Mouse (Mus musculus) neural tube, embryonic 14.5 days (tissue): ENCODE measurements around the gene Nxnl2. TPM values are rescaled to one million over a fixed set of nuclear protein-coding genes. Genes with fewer than 3 reads are reported as not detected.

Experiments used
- ATAC-seq: fragments of 200-750 bp; cut with Nextera tagmentation; 2 replicates; pipeline ENCODE4 v1.8.0; 2017; ENCODE audit warnings: low read depth, mild to moderate bottlenecking, moderate TSS enrichment, moderate library complexity
- H3K27ac ChIP-seq: fragments of 300-500 bp; sonication (generic); 2 replicates; pipeline ENCODE4 v1.5.1; 2014; ENCODE audit warnings: low read depth, mild to moderate bottlenecking, control low read depth, low read length, moderate library complexity, mixed read lengths
- H3K27me3 ChIP-seq: fragments of 300-500 bp; sonication (generic); 2 replicates; pipeline ENCODE4 v1.6.1; 2014; ENCODE audit warnings: low read length; ENCODE audit not compliant: control insufficient read depth, insufficient read depth
- H3K36me3 ChIP-seq: fragments of 300-500 bp; sonication (generic); 2 replicates; pipeline ENCODE4 v1.6.1; 2014; ENCODE audit warnings: low read length, mixed read lengths; ENCODE audit not compliant: control insufficient read depth, insufficient read depth
- H3K4me1 ChIP-seq: fragments of 300-500 bp; sonication (generic); 2 replicates; pipeline ENCODE4 v1.6.1; 2014; ENCODE audit warnings: low read length; ENCODE audit not compliant: control insufficient read depth, insufficient read depth
- H3K4me2 ChIP-seq: fragments of 300-500 bp; sonication (generic); 2 replicates; pipeline ENCODE4 v1.6.1; 2014; ENCODE audit warnings: mild to moderate bottlenecking, low read depth, low read length, control low read depth
- H3K4me3 ChIP-seq: fragments of 300-500 bp; sonication (generic); 2 replicates; pipeline ENCODE4 v1.5.1; 2014; ENCODE audit warnings: low read depth, low read length, control low read depth, mixed read lengths
- H3K9ac ChIP-seq: fragments of 300-500 bp; sonication (generic); replicated peaks from 2 replicates; pipeline ENCODE4 v1.6.1; 2014; ENCODE audit warnings: low read depth, mild to moderate bottlenecking, control low read depth, low read length, mixed read lengths
- H3K9me3 ChIP-seq: fragments of 300-500 bp; sonication (generic); 2 replicates; pipeline ENCODE4 v1.6.1; 2016; ENCODE audit warnings: low read length; ENCODE audit not compliant: control insufficient read depth
- WGBS: fragments of 180-500 bp; shearing (Covaris S2); extraction: QIAGEN DNeasy Blood & Tissue Kit; methylation state at CpG from one replicate; pipeline ENCODE4 v1.1.7; 2014; 5-methylcytosine and 5-hydroxymethylcytosine counted together
- polyA plus RNA-seq: library from polyadenylated mRNA; unstranded; fragments of >200 nt; fragmentation: Nextera tagmentation; extraction: Ambion mirVana; gene quantifications from 2 replicates; pipeline ENCODE4 v1.2.1, GENCODE M21; 2014

Nxnl2 gene
- polyA plus RNA-seq, 1 experiment from 2014 or later, result 2.7 TPM

DNA sequence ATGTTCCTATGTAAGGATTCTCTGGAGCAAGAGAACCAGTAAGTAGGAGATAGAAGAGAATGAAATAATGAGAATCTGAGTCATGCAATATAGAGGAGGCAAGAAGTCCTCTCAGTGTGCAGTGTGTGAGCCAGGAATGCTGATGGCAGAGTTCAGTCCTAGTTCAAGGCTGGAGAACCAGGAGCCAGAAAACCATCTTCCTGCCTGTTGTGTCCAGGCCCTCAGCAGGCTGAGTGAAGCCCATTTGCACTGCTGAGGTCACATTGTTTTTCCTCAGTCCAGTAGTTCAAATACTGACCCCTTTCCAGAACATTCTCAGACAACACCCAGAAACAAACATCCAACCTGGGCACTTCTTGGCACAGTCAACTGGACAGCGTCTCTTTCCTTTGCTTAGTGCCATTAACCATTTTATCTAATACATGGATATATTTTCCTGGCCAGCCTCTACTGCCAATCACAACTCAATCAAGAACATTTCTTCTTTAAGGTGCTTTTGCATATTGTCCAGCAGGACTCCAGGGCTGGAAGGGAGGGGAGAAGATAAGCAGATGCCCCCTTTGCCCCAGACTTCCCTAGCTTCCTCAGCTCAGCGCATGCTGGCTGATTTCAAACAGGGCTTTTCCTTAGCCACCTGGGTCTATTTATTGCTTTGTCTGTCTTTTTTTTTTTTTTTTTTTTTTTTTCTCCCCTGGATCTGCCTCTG lies 33.7 kb upstream of the Nxnl2 start:
- no peaks in the 10 kb centered on the region for H3K4me1 ChIP-seq
- no peak overlapping the region for H3K4me2 ChIP-seq
- 78% methylated on average over 2 of the region's 2 CpGs for WGBS

DNA sequence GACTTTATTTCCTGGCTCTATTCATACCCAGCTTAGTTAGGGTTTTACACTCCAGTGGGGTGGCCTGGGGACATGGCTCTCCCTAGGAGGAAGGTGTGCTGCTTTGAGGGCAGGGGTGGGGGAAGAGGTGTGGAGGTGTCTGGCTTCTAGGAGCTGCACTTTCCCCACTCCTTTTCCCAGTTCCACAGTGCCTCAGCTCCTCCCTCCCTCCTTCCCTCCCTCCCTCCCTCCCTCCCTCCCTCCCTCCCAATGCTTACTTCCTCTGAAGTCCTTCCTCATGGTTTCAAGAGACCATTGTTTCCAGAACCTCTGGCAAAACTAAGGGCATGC lies 33.2 kb upstream of the Nxnl2 start:
- Histone ChIP-seq H3K27me3 (no peaks in the 10 kb centered on the region), H3K27ac (no peak overlapping the region), H3K9ac (no peak overlapping the region), H3K4me3 (no peak overlapping the region), H3K36me3 (peaks cover 10% of the 10 kb centered on the region), H3K9me3 (no peaks in the 10 kb centered on the region), H3K4me2 (no peak overlapping the region), H3K4me1 (no peaks in the 10 kb centered on the region)
- no peak for ATAC-seq

More for the DNA sequence above, 33.7 kb upstream of the Nxnl2 start:
- H3K9me3 ChIP-seq, result no peaks in the 10 kb centered on the region
- H3K9ac ChIP-seq, result no peak overlapping the region
- H3K27ac ChIP-seq, result no peak overlapping the region
- no peaks in the 10 kb centered on the region for H3K27me3 ChIP-seq
- ATAC-seq, result no peak
- peaks cover 6% of the 10 kb centered on the region; the same call in 1 of the 2 replicates for H3K36me3 ChIP-seq
- H3K4me3 ChIP-seq, result no peak overlapping the region

- no peaks in the 10 kb centered on the region for H3K4me1 ChIP-seq
- no peaks in the 10 kb centered on the region for H3K27me3 ChIP-seq
- no peak overlapping the region for H3K9ac ChIP-seq
- H3K36me3 ChIP-seq, result peaks cover 24% of the 10 kb centered on the region
- no peaks in the 10 kb centered on the region for H3K9me3 ChIP-seq
- H3K27ac ChIP-seq, result no peak overlapping the region
- 90% methylated on average over 1 of the region's 1 CpGs for WGBS
- no peak overlapping the region for H3K4me3 ChIP-seq
- H3K4me2 ChIP-seq, result no peak overlapping the region
- ATAC-seq, result no peak
Observed at GRCm38 (mm10) chr13:51147106-51147505, 23.7 kb upstream of the Nxnl2 start.

GRCm38 (mm10) chr13:51152966-51153669 lies 17.7 kb upstream of the Nxnl2 start:
- Histone ChIP-seq H3K4me3 (no peak overlapping the region), H3K4me2 (no peak overlapping the region), H3K9ac (no peak overlapping the region), H3K36me3 (peaks cover 15% of the 10 kb centered on the region), H3K9me3 (no peaks in the 10 kb centered on the region), H3K4me1 (no peaks in the 10 kb centered on the region), H3K27me3 (no peaks in the 10 kb centered on the region), H3K27ac (no peak overlapping the region)
- no peak for ATAC-seq
- WGBS, result 90% methylated on average over 4 of the region's 4 CpGs

DNA sequence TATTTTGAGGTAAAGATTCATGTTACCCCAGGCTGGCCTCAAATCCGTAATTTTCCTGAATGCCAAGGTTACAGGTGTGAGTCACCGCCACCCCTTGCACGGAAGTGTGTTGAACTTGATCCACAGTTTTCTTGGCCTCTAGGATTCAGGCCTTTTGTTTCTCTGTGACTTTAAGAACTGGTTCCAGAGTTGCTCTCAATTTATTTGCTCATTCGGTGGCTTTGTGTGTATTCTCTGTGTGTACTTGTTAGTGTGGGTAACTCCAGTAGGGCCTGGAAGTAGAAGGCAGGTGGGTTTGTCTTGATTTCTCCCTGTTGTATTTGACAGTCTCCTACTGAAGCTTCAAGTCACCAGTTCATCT lies 17.2 kb upstream of the Nxnl2 start:
- Histone ChIP-seq H3K4me3 (no peak overlapping the region), H3K9ac (no peak overlapping the region), H3K4me1 (no peaks in the 10 kb centered on the region), H3K27ac (no peak overlapping the region), H3K36me3 (peaks cover 15% of the 10 kb centered on the region), H3K9me3 (no peaks in the 10 kb centered on the region), H3K27me3 (no peaks in the 10 kb centered on the region), H3K4me2 (no peak overlapping the region)
- no peak for ATAC-seq
- 96% methylated on average over 4 of the region's 4 CpGs for whole genome bisulfite sequencing

- ATAC-seq, result no peak; the same call in 1 of the 2 replicates
- H3K4me3 ChIP-seq, result no peak overlapping the region
- H3K36me3 ChIP-seq, result peaks cover 10% of the 10 kb centered on the region; the same call in 1 of the 2 replicates
- WGBS, result 95% methylated on average over 15 of the region's 15 CpGs
- H3K9me3 ChIP-seq, result no peaks in the 10 kb centered on the region
- H3K9ac ChIP-seq, result no peak overlapping the region
- no peaks in the 10 kb centered on the region for H3K27me3 ChIP-seq
- no peak overlapping the region for H3K4me2 ChIP-seq
- no peaks in the 10 kb centered on the region for H3K4me1 ChIP-seq
- H3K27ac ChIP-seq, result no peak overlapping the region
Observed at GRCm38 (mm10) chr13:51155178-51156013, 15.4 kb upstream of the Nxnl2 start.

- WGBS, result 97% methylated on average over 6 of the region's 6 CpGs
- peaks cover 10% of the 10 kb centered on the region; the same call in 1 of the 2 replicates for H3K36me3 ChIP-seq
- H3K27me3 ChIP-seq, result no peaks in the 10 kb centered on the region
- H3K9me3 ChIP-seq, result no peaks in the 10 kb centered on the region
- H3K4me2 ChIP-seq, result no peak overlapping the region
- no peaks in the 10 kb centered on the region for H3K4me1 ChIP-seq
- H3K27ac ChIP-seq, result no peak overlapping the region
- H3K4me3 ChIP-seq, result no peak overlapping the region
- H3K9ac ChIP-seq, result no peak overlapping the region
- ATAC-seq, result no peak
Observed at GRCm38 (mm10) chr13:51156014-51156386, 14.8 kb upstream of the Nxnl2 start.

- Histone ChIP-seq H3K9me3 (no peaks in the 10 kb centered on the region), H3K4me2 (no peak overlapping the region), H3K9ac (no peak overlapping the region), H3K27ac (no peak overlapping the region), H3K4me1 (no peaks in the 10 kb centered on the region), H3K4me3 (no peak overlapping the region), H3K36me3 (peaks cover 10% of the 10 kb centered on the region; the same call in 1 of the 2 replicates), H3K27me3 (no peaks in the 10 kb centered on the region)
- no peak for ATAC-seq
- 81% methylated on average over 3 of the region's 3 CpGs for WGBS
Observed at GRCm38 (mm10) chr13:51157291-51157690, 13.5 kb upstream of the Nxnl2 start.

DNA sequence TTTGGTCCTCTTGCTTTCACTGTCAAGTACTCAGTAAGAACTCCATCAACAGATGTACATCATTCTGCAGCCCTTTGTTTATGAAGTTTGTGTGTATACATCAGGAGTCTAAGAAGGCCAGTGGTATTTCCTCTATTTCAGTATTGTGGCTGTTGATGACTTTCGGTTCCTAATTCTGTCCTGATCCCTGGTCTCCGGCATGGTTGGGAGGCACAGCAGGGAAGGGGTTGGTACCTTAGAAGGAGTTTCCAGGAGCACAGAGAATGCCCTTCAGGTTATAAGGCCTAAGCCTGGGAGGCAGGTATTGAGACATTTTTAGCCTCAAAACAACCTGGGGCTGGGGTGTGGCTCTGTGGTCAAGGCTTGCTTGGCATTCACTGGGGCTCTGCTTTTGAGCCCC lies 9.2 kb upstream of the Nxnl2 start:
- H3K9me3 ChIP-seq, result no peaks in the 10 kb centered on the region
- no peak overlapping the region for H3K4me2 ChIP-seq
- no peaks in the 10 kb centered on the region for H3K27me3 ChIP-seq
- H3K9ac ChIP-seq, result no peak overlapping the region
- ATAC-seq, result no peak
- 81% methylated on average over 2 of the region's 2 CpGs for WGBS
- no peaks in the 10 kb centered on the region for H3K4me1 ChIP-seq
- H3K4me3 ChIP-seq, result no peak overlapping the region
- H3K27ac ChIP-seq, result no peak overlapping the region
- no peaks in the 10 kb centered on the region for H3K36me3 ChIP-seq
